Mouse (Mus musculus) hindbrain, embryonic 11.5 days (tissue): Measurements from ENCODE around the gene Tenm2. TPM values are rescaled to one million over a fixed set of nuclear protein-coding genes. Genes with fewer than 3 reads are reported as not detected.

ENCODE experiments used
- ATAC-seq: fragments of 200-750 bp; cut with Nextera tagmentation; 2 replicates; pipeline ENCODE4 v1.8.0; 2017; ENCODE audit warnings: mild to moderate bottlenecking, moderate TSS enrichment, moderate library complexity; ENCODE audit not compliant: low FRiP score
- DNase-seq: peaks from one replicate; pipeline ENCODE4 v3.0.0-alpha.2; 2015; ENCODE audit warnings: low spot score
- H3K27ac ChIP-seq: fragments of 300-500 bp; sonication (generic); 2 replicates; pipeline ENCODE4 v1.5.1; 2014; ENCODE audit warnings: mild to moderate bottlenecking, low read depth, low read length
- H3K27me3 ChIP-seq: fragments of 300-500 bp; sonication (generic); 2 replicates; pipeline ENCODE4 v1.6.1; 2014; ENCODE audit warnings: mild to moderate bottlenecking, low read length, moderate library complexity, mixed read lengths; ENCODE audit not compliant: control insufficient read depth, insufficient read depth
- H3K36me3 ChIP-seq: fragments of 300-500 bp; sonication (generic); 2 replicates; pipeline ENCODE4 v1.6.1; 2014; ENCODE audit warnings: mild to moderate bottlenecking, low read length, moderate library complexity, mixed read lengths; ENCODE audit not compliant: control insufficient read depth, insufficient read depth
- H3K4me1 ChIP-seq: fragments of 300-500 bp; sonication (generic); replicated peaks from 2 replicates; pipeline ENCODE4 v1.6.1; 2014; ENCODE audit warnings: low read length, mixed read lengths; ENCODE audit not compliant: control insufficient read depth, insufficient read depth
- H3K4me2 ChIP-seq: fragments of 300-500 bp; sonication (generic); replicated peaks from 2 replicates; pipeline ENCODE4 v1.6.1; 2014; ENCODE audit warnings: mild to moderate bottlenecking, low read depth, low read length
- H3K4me3 ChIP-seq: fragments of 300-500 bp; sonication (generic); 2 replicates; pipeline ENCODE4 v1.5.1; 2014; ENCODE audit warnings: low read depth, low read length
- H3K9ac ChIP-seq: fragments of 300-500 bp; sonication (generic); 2 replicates; pipeline ENCODE4 v1.6.1; 2014; ENCODE audit warnings: low read depth, low read length
- H3K9me3 ChIP-seq: fragments of 300-500 bp; sonication (generic); 2 replicates; pipeline ENCODE4 v1.6.1; 2016; ENCODE audit warnings: low read length; ENCODE audit not compliant: control insufficient read depth
- WGBS: fragments of 180-500 bp; shearing (Covaris S2); extraction: QIAGEN DNeasy Blood & Tissue Kit; methylation state at CpG from one replicate; pipeline ENCODE4 v1.1.7; 2014; 5-methylcytosine and 5-hydroxymethylcytosine counted together
- polyA plus RNA-seq: library from polyadenylated mRNA; unstranded; fragments of >200 nt; fragmentation: Nextera tagmentation; extraction: Ambion mirVana; gene quantifications from 2 replicates; pipeline ENCODE4 v1.2.1, GENCODE M21; 2014

Gene Tenm2
- polyA plus RNA-seq, 1 experiment from 2014 or later: 9.0 TPM

- no peaks in the 10 kb centered on the region for H3K4me1 ChIP-seq
- H3K27me3 ChIP-seq: no peaks in the 10 kb centered on the region
- WGBS: 74% methylated on average over 2 of the region's 2 CpGs
- ATAC-seq (no peak), DNase-seq (no peak)
- H3K4me3 ChIP-seq: no peak overlapping the region
- no peaks in the 10 kb centered on the region for H3K9me3 ChIP-seq
- H3K27ac ChIP-seq: no peak overlapping the region
- no peak overlapping the region for H3K9ac ChIP-seq
- no peaks in the 10 kb centered on the region for H3K36me3 ChIP-seq
- H3K4me2 ChIP-seq: no peak overlapping the region
Measured at GRCm38 (mm10) chr11:37222737-37223136, 13.0 kb downstream of the Tenm2 start.

GRCm38 (mm10) chr11:37222056-37222455, 13.7 kb downstream of the Tenm2 start:
- no peaks in the 10 kb centered on the region for H3K27me3 ChIP-seq
- H3K36me3 ChIP-seq: no peaks in the 10 kb centered on the region
- H3K9me3 ChIP-seq: no peaks in the 10 kb centered on the region
- WGBS: 82% methylated on average over 2 of the region's 2 CpGs
- H3K4me3 ChIP-seq: no peak overlapping the region
- H3K9ac ChIP-seq: no peak overlapping the region
- no peak overlapping the region for H3K27ac ChIP-seq
- DNase-seq (no peak), ATAC-seq (no peak)
- no peaks in the 10 kb centered on the region for H3K4me1 ChIP-seq
- no peak overlapping the region for H3K4me2 ChIP-seq

GRCm38 (mm10) chr11:37220921-37221320, 14.8 kb downstream of the Tenm2 start:
- Histone ChIP-seq H3K4me1 (no peaks in the 10 kb centered on the region), H3K36me3 (no peaks in the 10 kb centered on the region), H3K4me2 (no peak overlapping the region), H3K9ac (no peak overlapping the region), H3K27me3 (no peaks in the 10 kb centered on the region), H3K4me3 (no peak overlapping the region), H3K9me3 (no peaks in the 10 kb centered on the region), H3K27ac (no peak overlapping the region)
- 88% methylated on average over 6 of the region's 6 CpGs for WGBS
- ATAC-seq (no peak), DNase-seq (no peak)

- DNase-seq: peak; percentile 80
- no peaks in the 10 kb centered on the region for H3K36me3 ChIP-seq
- H3K4me2 ChIP-seq: no peak overlapping the region
- H3K27me3 ChIP-seq: no peaks in the 10 kb centered on the region
- H3K27ac ChIP-seq: no peak overlapping the region
- no peaks in the 10 kb centered on the region for H3K9me3 ChIP-seq
- ATAC-seq: no peak
- H3K4me3 ChIP-seq: no peak overlapping the region
- H3K4me1 ChIP-seq: no peaks in the 10 kb centered on the region
- H3K9ac ChIP-seq: no peak overlapping the region
- 16% methylated on average over 3 of the region's 3 CpGs for WGBS
Measured at GRCm38 (mm10) chr11:37186132-37186531, 49.6 kb downstream of the Tenm2 start.

- no peak for ATAC-seq
- Histone ChIP-seq H3K9ac (no peak overlapping the region), H3K4me1 (no peaks in the 10 kb centered on the region), H3K4me2 (no peak overlapping the region), H3K27ac (no peak overlapping the region), H3K4me3 (no peak overlapping the region), H3K36me3 (no peaks in the 10 kb centered on the region), H3K9me3 (no peaks in the 10 kb centered on the region), H3K27me3 (no peaks in the 10 kb centered on the region)
- 92% methylated on average over 6 of the region's 6 CpGs for WGBS
- no peak for DNase-seq
Measured at GRCm38 (mm10) chr11:37177426-37177825, 58.3 kb downstream of the Tenm2 start.

- ATAC-seq (0 out of 2 replicates have a peak, but pooled peaks have one; percentile 30), DNase-seq (peak; percentile 13)
- H3K27ac ChIP-seq: no peak overlapping the region
Measured at GRCm38 (mm10) chr11:37153933-37154880, 81.6 kb downstream of the Tenm2 start.

GRCm38 (mm10) chr11:37153382-37153781, 82.4 kb downstream of the Tenm2 start:
- H3K36me3 ChIP-seq: no peaks in the 10 kb centered on the region
- no peaks in the 10 kb centered on the region for H3K4me1 ChIP-seq
- no peak overlapping the region for H3K4me3 ChIP-seq
- no peaks in the 10 kb centered on the region for H3K27me3 ChIP-seq
- no peak for ATAC-seq
- DNase-seq: no peak
- no peak overlapping the region for H3K27ac ChIP-seq
- H3K9ac ChIP-seq: no peak overlapping the region
- no peak overlapping the region for H3K4me2 ChIP-seq
- WGBS: 69% methylated on average over 5 of the region's 5 CpGs
- no peaks in the 10 kb centered on the region for H3K9me3 ChIP-seq

More at GRCm38 (mm10) chr11:37153933-37154880, 81.6 kb downstream of the Tenm2 start:
- Histone ChIP-seq H3K4me1 (no peaks in the 10 kb centered on the region), H3K9ac (no peak overlapping the region), H3K4me2 (no peak overlapping the region), H3K9me3 (no peaks in the 10 kb centered on the region), H3K36me3 (no peaks in the 10 kb centered on the region), H3K4me3 (no peak overlapping the region), H3K27me3 (no peaks in the 10 kb centered on the region)
- WGBS: 48% methylated on average over 13 of the region's 13 CpGs

- DNase-seq: no peak
- Histone ChIP-seq H3K4me1 (no peaks in the 10 kb centered on the region), H3K36me3 (no peaks in the 10 kb centered on the region), H3K27me3 (no peaks in the 10 kb centered on the region), H3K9me3 (no peaks in the 10 kb centered on the region), H3K4me2 (no peak overlapping the region), H3K4me3 (no peak overlapping the region), H3K9ac (no peak overlapping the region), H3K27ac (no peak overlapping the region)
- no peak for ATAC-seq
- WGBS: 72% methylated on average over 1 of the region's 1 CpGs
Measured at GRCm38 (mm10) chr11:37150011-37150410, 85.8 kb downstream of the Tenm2 start.

- no peak for DNase-seq
- 88% methylated on average over 6 of the region's 6 CpGs for WGBS
- Histone ChIP-seq H3K4me3 (no peak overlapping the region), H3K27me3 (no peaks in the 10 kb centered on the region), H3K27ac (no peak overlapping the region), H3K9ac (no peak overlapping the region), H3K4me2 (no peak overlapping the region), H3K4me1 (no peaks in the 10 kb centered on the region), H3K9me3 (no peaks in the 10 kb centered on the region), H3K36me3 (no peaks in the 10 kb centered on the region)
- no peak for ATAC-seq
Measured at GRCm38 (mm10) chr11:37143996-37144395, 91.8 kb downstream of the Tenm2 start.
